8 mouse cellular contexts compared by ENCODE assay signal in genomic region chr16:33966538-33967282, GRCm38 (mm10). TPM values are rescaled to one million over a fixed set of nuclear protein-coding genes. Genes with fewer than 3 reads are reported as not detected.
DNase-seq lines count a peak whose midpoint lies in the region; ATAC-seq and TF ChIP-seq lines count a peak whose summit lies in the region.

Gene Umps, minus strand, starts transcription at chr16:33967038.

- peak within 1 kb of the TSS; percentile 72 for H3K4me3 ChIP-seq in embryonic facial prominence, embryonic 11.5 days (ENCODE audit: low read depth, low read length)
- peak within 1 kb of the TSS; percentile 78 for H3K4me3 ChIP-seq in kidney, adult 2 months (ENCODE audit: insufficient read depth, low read depth, low read length)
- peak within 1 kb of the TSS; percentile 91 for H3K4me3 ChIP-seq in limb, embryonic 12.5 days (replicated peaks)
- peak within 1 kb of the TSS; percentile 77 for H3K4me3 ChIP-seq in midbrain, embryonic 14.5 days (replicated peaks; ENCODE audit: low read depth, low read length)

- DNase-seq in 3134 (ENCODE audit: extremely low read depth, insufficient read length, low spot score) = peak; percentile 88
- DNase-seq in adrenal gland, postnatal 25 days = peak; percentile 84
- peak; percentile 93 for DNase-seq in embryonic facial prominence, embryonic 11.5 days (ENCODE audit: low spot score)
- DNase-seq in heart, adult 18-20 months = peak; percentile 85 to 91
- peak; percentile 83 for DNase-seq in kidney, adult 2 months
- DNase-seq in midbrain, embryonic 14.5 days = peak; percentile 95
- peak; percentile 72 for DNase-seq in spleen, adult 12 weeks (ENCODE audit: low spot score)

- ATAC-seq in embryonic facial prominence, embryonic 11.5 days (replicated peaks; ENCODE audit: insufficient number of reproducible peaks, low FRiP score, low TSS enrichment, low read depth) = peak; percentile 93
- peak; percentile 85 for ATAC-seq in limb, embryonic 12.5 days (ENCODE audit: insufficient number of reproducible peaks, insufficient read depth, low FRiP score, low TSS enrichment, low read depth)
- peak; percentile 92 for ATAC-seq in midbrain, embryonic 14.5 days (ENCODE audit: low FRiP score, low TSS enrichment)

- H3K4me2 ChIP-seq in embryonic facial prominence, embryonic 11.5 days (ENCODE audit: low read depth, low read length) = peak within 1 kb of the TSS; percentile 52
- H3K4me2 ChIP-seq in limb, embryonic 12.5 days = peak within 1 kb of the TSS; percentile 71
- peak within 1 kb of the TSS; percentile 63 for H3K4me2 ChIP-seq in midbrain, embryonic 14.5 days (ENCODE audit: low read length)

- no peak for TF ChIP-seq POLR2A in kidney, adult 2 months (IDR thresholded peaks at IDR 0.05; ENCODE audit: low read depth, low read length)

- TF ChIP-seq CTCF in kidney, adult 2 months (conservative IDR thresholded peaks at IDR 0.05; ENCODE audit: insufficient read depth, insufficient read length, low read depth, low read length) = no peak

- no peaks in the 10 kb centered on the region for H3K9me3 ChIP-seq in embryonic facial prominence, embryonic 11.5 days (replicated peaks; ENCODE audit: control insufficient read depth, low read length)
- no peaks in the 10 kb centered on the region for H3K9me3 ChIP-seq in limb, embryonic 12.5 days
- H3K9me3 ChIP-seq in midbrain, embryonic 14.5 days (ENCODE audit: control insufficient read depth, low read length) = no peaks in the 10 kb centered on the region

- H3K36me3 ChIP-seq in embryonic facial prominence, embryonic 11.5 days (replicated peaks; ENCODE audit: control insufficient read depth, insufficient read depth, low read depth, low read length) = no peaks in the 10 kb centered on the region
- no peaks in the 10 kb centered on the region for H3K36me3 ChIP-seq in kidney, adult 2 months (ENCODE audit: control insufficient read depth, insufficient read depth, low read length)
- H3K36me3 ChIP-seq in limb, embryonic 12.5 days = peaks cover 19% of the 10 kb centered on the region
- H3K36me3 ChIP-seq in midbrain, embryonic 14.5 days (ENCODE audit: control insufficient read depth, insufficient read depth, low read length) = peaks cover 16% of the 10 kb centered on the region

- H3K4me1 ChIP-seq in embryonic facial prominence, embryonic 11.5 days (ENCODE audit: control insufficient read depth, insufficient read depth, low read length) = no peaks in the 10 kb centered on the region
- peaks cover 12% of the 10 kb centered on the region for H3K4me1 ChIP-seq in kidney, adult 2 months (ENCODE audit: control insufficient read depth, insufficient read depth, low read length)
- peaks cover 10% of the 10 kb centered on the region for H3K4me1 ChIP-seq in limb, embryonic 12.5 days (replicated peaks)
- H3K4me1 ChIP-seq in midbrain, embryonic 14.5 days (ENCODE audit: control insufficient read depth, insufficient read depth, low read length) = peaks cover 11% of the 10 kb centered on the region; the same call in 1 of the 2 replicates

- peak within 1 kb of the TSS; percentile 83 for H3K9ac ChIP-seq in embryonic facial prominence, embryonic 11.5 days (replicated peaks; ENCODE audit: low read length)
- peak within 1 kb of the TSS; percentile 84 for H3K9ac ChIP-seq in limb, embryonic 12.5 days (replicated peaks)
- peak within 1 kb of the TSS; percentile 72 for H3K9ac ChIP-seq in midbrain, embryonic 14.5 days (replicated peaks; ENCODE audit: low read length)

- peak within 1 kb of the TSS; percentile 30; the same call in 1 of the 2 replicates for H3K27ac ChIP-seq in embryonic facial prominence, embryonic 11.5 days (replicated peaks; ENCODE audit: low read depth, low read length)
- peak within 1 kb of the TSS; percentile 8; the same call in 1 of the 2 replicates for H3K27ac ChIP-seq in kidney, adult 2 months (ENCODE audit: insufficient read depth, low read depth, low read length)
- peak within 1 kb of the TSS; percentile 76; the same call in 1 of the 2 replicates for H3K27ac ChIP-seq in limb, embryonic 12.5 days
- H3K27ac ChIP-seq in midbrain, embryonic 14.5 days (replicated peaks; ENCODE audit: low read depth, low read length) = peak within 1 kb of the TSS; percentile 10

- no peaks in the 10 kb centered on the region for H3K27me3 ChIP-seq in embryonic facial prominence, embryonic 11.5 days (ENCODE audit: control insufficient read depth, insufficient read depth, low read length)
- H3K27me3 ChIP-seq in kidney, adult 2 months (replicated peaks; ENCODE audit: control insufficient read depth, insufficient read depth, low read length) = no peaks in the 10 kb centered on the region
- H3K27me3 ChIP-seq in limb, embryonic 12.5 days = no peaks in the 10 kb centered on the region
- H3K27me3 ChIP-seq in midbrain, embryonic 14.5 days (ENCODE audit: control insufficient read depth, insufficient read depth, low read length) = no peaks in the 10 kb centered on the region

- WGBS in embryonic facial prominence, embryonic 11.5 days = 1% methylated on average over 44 of the region's 44 CpGs
- WGBS in kidney, adult 2 months = 1% methylated on average over 44 of the region's 44 CpGs
- 1% methylated on average over 44 of the region's 44 CpGs for WGBS in limb, embryonic 12.5 days
- 1% methylated on average over 44 of the region's 44 CpGs for WGBS in midbrain, embryonic 14.5 days

RNA-seq across cellular contexts. Expression of gene Umps, which starts in this region (rescaled TPM):
- 48.2 and 55.5 TPM in 2 replicates for total RNA-seq in adrenal gland, postnatal 25 days (2021)
- polyA plus RNA-seq in embryonic facial prominence, embryonic 11.5 days (2014; fragmentation: Nextera tagmentation; extraction: Ambion mirVana) = 90.4 and 91.0 TPM in 2 replicates
- 1 to 10 TPM; 8.6 to 9.6 TPM for total RNA-seq in heart, adult 18-20 months (2021)
- 14.9 and 16.5 TPM in 2 replicates for polyA plus RNA-seq in kidney, adult 2 months (2012; rRNA removed)
- polyA plus RNA-seq in limb, embryonic 12.5 days (2016; fragmentation: Nextera tagmentation; extraction: Ambion mirVana) = 67.9 and 69.2 TPM in 2 replicates
- polyA plus RNA-seq in midbrain, embryonic 14.5 days (2014; fragmentation: Nextera tagmentation; extraction: Ambion mirVana) = 19.7 and 28.4 TPM in 2 replicates

Comparison
In these comparisons a context has a peak if more than half of its experiments do, and no peak if none do; other contexts are left out.
1. Peak in every context shown above with its lines: DNase-seq, ATAC-seq, H3K4me3 ChIP-seq and H3K27ac ChIP-seq.
2. H3K27ac ChIP-seq: peak in every context shown above with its lines; median percentile 76 in limb, embryonic 12.5 days; 30 in embryonic facial prominence, embryonic 11.5 days; 10 in midbrain, embryonic 14.5 days; 8 in kidney, adult 2 months.